Mouse (Mus musculus): Measurements from ENCODE around the gene Tchp. TPM values are rescaled to one million over a fixed set of nuclear protein-coding genes. Genes with fewer than 3 reads are reported as not detected.
A peak's percentile ranks its signal among the peaks of the same experiment; 100 is the strongest.

Gene Tchp
- not detected in 2 replicates for polyA plus RNA-seq (2012; ENCODE audit: insufficient read depth, insufficient read length, low replicate concordance, missing spikeins)

DNA sequence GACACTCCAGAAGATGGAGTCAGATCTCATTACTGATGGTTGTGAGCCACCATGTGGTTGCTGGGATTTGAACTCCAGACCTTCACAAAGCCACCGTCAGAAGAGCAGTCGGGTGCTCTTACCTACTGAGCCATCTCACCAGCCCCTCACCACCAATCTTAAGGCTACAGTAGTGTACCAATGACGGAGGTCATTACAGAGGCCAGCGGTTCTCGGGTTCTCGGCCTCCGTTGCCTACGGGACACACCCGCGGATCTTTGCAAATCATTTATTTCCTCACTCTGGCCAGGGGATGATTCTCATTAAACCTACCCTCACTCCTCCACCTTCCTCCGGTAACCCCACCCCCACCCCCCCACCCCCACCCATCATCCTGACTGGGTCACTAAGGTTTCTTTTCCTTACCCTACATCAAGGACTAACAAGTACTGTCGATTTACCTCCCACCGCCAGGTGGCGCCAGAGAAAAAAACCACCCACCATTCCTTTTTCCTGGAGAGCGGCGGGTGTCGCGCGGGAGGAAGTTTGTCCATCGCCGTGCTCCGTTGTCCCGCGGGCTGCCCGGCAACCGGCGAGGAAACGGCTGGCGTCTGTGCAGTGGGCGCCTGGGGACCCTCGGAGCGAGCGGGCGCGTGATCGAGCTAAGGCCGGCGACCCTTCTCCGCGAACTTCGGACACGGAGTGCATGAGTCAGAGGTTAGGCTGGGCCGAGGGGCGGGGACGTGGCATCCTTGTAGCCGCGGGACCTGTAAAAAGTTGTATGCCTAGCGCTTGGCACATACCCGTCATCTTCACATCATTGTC lies at the start of gene Tchp:
Tchp (plus strand) TSS at position 496 of the 804 bp plus-strand sequence.
- WGBS, result 4% methylated on average over 49 of the region's 49 CpGs
- TF ChIP-seq POLR2A (IDR thresholded peaks at IDR 0.05; ENCODE audit: insufficient read depth, low read depth, low read length), result peak; percentile 56
- TF ChIP-seq CTCF (IDR thresholded peaks at IDR 0.05; ENCODE audit: insufficient read depth, low read depth, low read length), result peak; percentile 73
- Histone ChIP-seq H3K27ac (ENCODE audit: insufficient read depth, low read depth, low read length) (no peak within 1 kb of the TSS), H3K4me1 (ENCODE audit: control insufficient read depth, insufficient read depth, low read length) (peaks cover 5% of the 10 kb centered on the region), H3K4me3 (ENCODE audit: insufficient read depth, low read depth, low read length) (peak within 1 kb of the TSS; percentile 65)

- H3K27ac ChIP-seq (ENCODE audit: insufficient read depth, low read depth, low read length), result no peak within 1 kb of the TSS
- peaks cover 13% of the 10 kb centered on the region for H3K4me1 ChIP-seq (ENCODE audit: control insufficient read depth, insufficient read depth, low read length)
- WGBS, result 2% methylated on average over 47 of the region's 47 CpGs
- peak within 1 kb of the TSS; percentile 35 for H3K4me3 ChIP-seq (ENCODE audit: insufficient read depth, low read depth, low read length)
- no peak for TF ChIP-seq POLR2A (IDR thresholded peaks at IDR 0.05; ENCODE audit: insufficient read depth, low read depth, low read length)
- TF ChIP-seq CTCF (IDR thresholded peaks at IDR 0.05; ENCODE audit: insufficient read depth, low read depth, low read length), result no peak
Observed at GRCm38 (mm10) chr5:114658255-114658654, 49.3 kb upstream of the Tchp start, which contains the start of gene Trpv4. Trpv4 (minus strand) TSS chr5:114658421.

GRCm38 (mm10) chr5:114661029-114661428 lies 46.5 kb upstream of the Tchp start:
- H3K4me3 ChIP-seq (ENCODE audit: insufficient read depth, low read depth, low read length), result no peak overlapping the region
- WGBS, result 70% methylated on average over 6 of the region's 6 CpGs
- no peak for TF ChIP-seq CTCF (IDR thresholded peaks at IDR 0.05; ENCODE audit: insufficient read depth, low read depth, low read length)
- peaks cover 13% of the 10 kb centered on the region for H3K4me1 ChIP-seq (ENCODE audit: control insufficient read depth, insufficient read depth, low read length)
- H3K27ac ChIP-seq (ENCODE audit: insufficient read depth, low read depth, low read length), result no peak overlapping the region

- WGBS, result 84% methylated on average over 4 of the region's 4 CpGs
- no peak overlapping the region for H3K27ac ChIP-seq (ENCODE audit: insufficient read depth, low read depth, low read length)
- no peak for TF ChIP-seq CTCF (IDR thresholded peaks at IDR 0.05; ENCODE audit: insufficient read depth, low read depth, low read length)
- no peak for TF ChIP-seq POLR2A (IDR thresholded peaks at IDR 0.05; ENCODE audit: insufficient read depth, low read depth, low read length)
- no peak overlapping the region for H3K4me3 ChIP-seq (ENCODE audit: insufficient read depth, low read depth, low read length)
- peaks cover 2% of the 10 kb centered on the region for H3K4me1 ChIP-seq (ENCODE audit: control insufficient read depth, insufficient read depth, low read length)
Observed at GRCm38 (mm10) chr5:114664139-114664538, 43.4 kb upstream of the Tchp start.

DNA sequence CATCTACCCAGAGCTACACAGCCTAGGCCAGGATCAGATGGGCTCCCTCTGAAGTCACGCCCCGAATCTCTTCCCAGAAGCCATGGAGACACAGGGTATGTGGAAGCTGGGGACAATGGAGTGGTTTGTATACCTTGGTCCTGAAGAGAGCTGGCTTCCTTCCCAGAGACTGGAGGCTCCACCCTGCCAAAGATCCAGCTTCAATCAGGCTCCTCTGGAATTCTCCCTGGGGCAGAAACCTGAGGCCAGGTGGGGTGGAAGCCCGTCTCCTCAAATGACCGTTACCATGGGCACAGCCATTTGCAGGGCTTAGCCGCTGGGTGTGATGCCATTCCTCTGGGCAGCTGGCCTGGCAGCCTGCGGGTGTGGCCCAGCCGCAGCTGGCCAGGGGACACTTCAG lies 42.8 kb upstream of the Tchp start:
- H3K4me3 ChIP-seq (ENCODE audit: insufficient read depth, low read depth, low read length), result no peak overlapping the region

DNA sequence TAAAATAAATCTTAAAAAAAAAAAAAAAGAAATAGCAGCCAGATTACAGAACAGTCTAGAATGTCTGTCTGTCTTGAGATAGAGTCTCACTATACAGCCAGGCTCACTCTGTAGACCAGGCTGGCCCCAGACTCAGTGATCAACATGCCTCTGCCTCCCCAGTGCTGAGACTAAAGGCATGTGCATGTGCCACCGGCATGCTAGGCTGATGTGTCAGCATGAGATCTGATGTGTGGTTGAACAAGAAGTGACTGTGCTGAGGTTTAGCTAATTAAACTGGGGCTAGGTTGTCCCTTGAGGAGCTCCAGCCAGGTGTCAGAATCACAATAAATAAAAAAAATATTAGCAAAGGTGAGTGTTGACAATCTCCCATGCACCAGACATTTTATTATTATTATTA lies 40.9 kb upstream of the Tchp start:
- TF ChIP-seq POLR2A (IDR thresholded peaks at IDR 0.05; ENCODE audit: insufficient read depth, low read depth, low read length), result no peak
- no peak for TF ChIP-seq CTCF (IDR thresholded peaks at IDR 0.05; ENCODE audit: insufficient read depth, low read depth, low read length)
- 65% methylated on average over 1 of the region's 1 CpGs for WGBS
- Histone ChIP-seq H3K27ac (ENCODE audit: insufficient read depth, low read depth, low read length) (no peak overlapping the region), H3K4me3 (ENCODE audit: insufficient read depth, low read depth, low read length) (no peak overlapping the region), H3K4me1 (ENCODE audit: control insufficient read depth, insufficient read depth, low read length) (peaks cover 2% of the 10 kb centered on the region)

More for the DNA sequence above, 42.8 kb upstream of the Tchp start:
- Histone ChIP-seq H3K4me1 (ENCODE audit: control insufficient read depth, insufficient read depth, low read length) (peaks cover 2% of the 10 kb centered on the region), H3K27ac (ENCODE audit: insufficient read depth, low read depth, low read length) (no peak overlapping the region)
- WGBS, result 69% methylated on average over 7 of the region's 7 CpGs
- TF ChIP-seq POLR2A (IDR thresholded peaks at IDR 0.05; ENCODE audit: insufficient read depth, low read depth, low read length) (no peak), CTCF (IDR thresholded peaks at IDR 0.05; ENCODE audit: insufficient read depth, low read depth, low read length) (no peak)

DNA sequence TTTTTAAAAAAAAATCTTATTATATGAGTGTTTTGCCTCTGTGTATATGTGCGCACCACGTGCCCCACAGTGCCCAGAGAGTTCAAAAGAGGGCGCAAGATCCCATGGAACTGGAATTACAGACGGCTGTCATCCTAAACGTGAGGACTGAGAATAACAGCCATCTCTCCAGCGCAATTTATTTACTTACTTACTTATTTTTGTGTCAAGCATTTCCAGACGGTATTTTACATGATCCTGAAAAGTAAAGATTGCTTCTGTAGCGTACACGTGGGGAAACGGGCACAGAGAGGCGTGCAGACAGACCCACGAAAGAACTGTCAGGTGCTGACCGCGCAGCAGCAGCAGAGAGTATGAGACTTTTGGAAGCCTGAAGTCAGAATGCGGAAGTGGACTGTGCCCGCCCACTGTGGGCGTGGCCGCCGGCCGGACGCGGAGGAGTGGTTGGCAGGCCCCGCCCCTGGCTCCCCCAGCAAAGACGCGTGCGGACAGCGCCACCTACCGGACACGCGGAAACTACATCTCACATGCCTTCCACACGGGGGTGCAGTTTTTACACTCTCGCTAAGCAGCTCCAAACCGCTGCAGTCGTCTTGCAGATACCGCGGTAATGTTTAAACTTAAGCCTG lies 40.2 kb upstream of the Tchp start:
- 3% methylated on average over 36 of the region's 36 CpGs for WGBS
- H3K4me1 ChIP-seq (ENCODE audit: control insufficient read depth, insufficient read depth, low read length), result peaks cover 2% of the 10 kb centered on the region
- peak; percentile 99 for TF ChIP-seq CTCF (IDR thresholded peaks at IDR 0.05; ENCODE audit: insufficient read depth, low read depth, low read length)
- no peak for TF ChIP-seq POLR2A (IDR thresholded peaks at IDR 0.05; ENCODE audit: insufficient read depth, low read depth, low read length)
- H3K4me3 ChIP-seq (ENCODE audit: insufficient read depth, low read depth, low read length), result peak overlapping the region; percentile 31
- H3K27ac ChIP-seq (ENCODE audit: insufficient read depth, low read depth, low read length), result no peak overlapping the region

GRCm38 (mm10) chr5:114669014-114669413 lies 38.5 kb upstream of the Tchp start:
- TF ChIP-seq POLR2A (IDR thresholded peaks at IDR 0.05; ENCODE audit: insufficient read depth, low read depth, low read length), result no peak
- TF ChIP-seq CTCF (IDR thresholded peaks at IDR 0.05; ENCODE audit: insufficient read depth, low read depth, low read length), result no peak
- no peak overlapping the region for H3K27ac ChIP-seq (ENCODE audit: insufficient read depth, low read depth, low read length)
- 92% methylated on average over 5 of the region's 5 CpGs for WGBS
- H3K4me1 ChIP-seq (ENCODE audit: control insufficient read depth, insufficient read depth, low read length), result peaks cover 2% of the 10 kb centered on the region
- no peak overlapping the region for H3K4me3 ChIP-seq (ENCODE audit: insufficient read depth, low read depth, low read length)

DNA sequence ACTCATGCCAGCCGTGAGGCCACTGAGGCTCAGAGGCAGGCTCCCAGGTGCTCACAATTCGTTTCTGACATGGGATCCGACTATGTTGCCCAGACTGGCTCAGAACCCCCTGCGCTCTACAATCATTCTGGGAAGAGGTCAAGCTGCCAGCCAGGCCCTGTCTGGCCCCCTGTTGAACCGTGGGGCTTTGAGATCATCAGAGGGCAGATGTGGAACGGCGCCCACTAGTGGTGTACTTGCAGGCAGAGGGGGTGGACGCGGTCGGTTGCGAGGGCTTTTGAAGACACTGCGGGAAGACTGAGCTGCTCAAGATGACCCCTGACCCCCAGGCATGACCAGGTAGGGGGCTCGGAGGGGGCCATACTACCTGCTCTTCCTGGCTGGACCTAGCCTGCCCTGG lies 34.4 kb upstream of the Tchp start:
- no peaks in the 10 kb centered on the region for H3K4me1 ChIP-seq (ENCODE audit: control insufficient read depth, insufficient read depth, low read length)
- no peak overlapping the region for H3K27ac ChIP-seq (ENCODE audit: insufficient read depth, low read depth, low read length)
- TF ChIP-seq POLR2A (IDR thresholded peaks at IDR 0.05; ENCODE audit: insufficient read depth, low read depth, low read length), result no peak
- TF ChIP-seq CTCF (IDR thresholded peaks at IDR 0.05; ENCODE audit: insufficient read depth, low read depth, low read length), result no peak
- no peak overlapping the region for H3K4me3 ChIP-seq (ENCODE audit: insufficient read depth, low read depth, low read length)
- 92% methylated on average over 13 of the region's 13 CpGs for WGBS
